Mouse (Mus musculus) liver, embryonic 15.5 days (tissue): ENCODE measurements around the gene Grid2. TPM values are rescaled to one million over a fixed set of nuclear protein-coding genes. Genes with fewer than 3 reads are reported as not detected.

Experiments used
- ATAC-seq: fragments of 200-750 bp; cut with Nextera tagmentation; 2 replicates; pipeline ENCODE4 v1.8.0; 2017; ENCODE audit warnings: moderate number of reproducible peaks, mild to moderate bottlenecking, moderate library complexity; ENCODE audit not compliant: insufficient read depth
- H3K27ac ChIP-seq: fragments of 300-500 bp; sonication (generic); replicated peaks from 2 replicates; pipeline ENCODE4 v1.5.1; 2015; ENCODE audit warnings: mild to moderate bottlenecking, inconsistent platforms
- H3K27me3 ChIP-seq: fragments of 300-500 bp; sonication (generic); 2 replicates; pipeline ENCODE4 v1.6.1; 2015; ENCODE audit warnings: mild to moderate bottlenecking, inconsistent platforms
- H3K36me3 ChIP-seq: fragments of 300-500 bp; sonication (generic); replicated peaks from 2 replicates; pipeline ENCODE4 v1.6.1; 2015; ENCODE audit warnings: moderate library complexity, mild to moderate bottlenecking, inconsistent platforms
- H3K4me1 ChIP-seq: fragments of 300-500 bp; sonication (generic); replicated peaks from 2 replicates; pipeline ENCODE4 v1.6.1; 2015; ENCODE audit warnings: inconsistent platforms
- H3K4me2 ChIP-seq: fragments of 300-500 bp; sonication (generic); 2 replicates; pipeline ENCODE4 v1.6.1; 2015; ENCODE audit warnings: moderate library complexity, mild to moderate bottlenecking, inconsistent platforms
- H3K4me3 ChIP-seq: fragments of 300-500 bp; sonication (generic); replicated peaks from 2 replicates; pipeline ENCODE4 v1.5.1; 2015; ENCODE audit warnings: mild to moderate bottlenecking, inconsistent platforms
- H3K9ac ChIP-seq: fragments of 300-500 bp; sonication (generic); 2 replicates; pipeline ENCODE4 v1.6.1; 2015; ENCODE audit warnings: moderate library complexity, mild to moderate bottlenecking, inconsistent platforms
- H3K9me3 ChIP-seq: fragments of 300-500 bp; sonication (generic); replicated peaks from 2 replicates; pipeline ENCODE4 v1.6.1; 2016; ENCODE audit warnings: inconsistent platforms
- WGBS: fragments of 180-500 bp; shearing (Covaris S2); methylation state at CpG from one replicate; pipeline ENCODE4 v1.1.7; 2015; ENCODE audit warnings: mixed read lengths; ENCODE audit not compliant: insufficient replicate concordance; 5-methylcytosine and 5-hydroxymethylcytosine counted together
- polyA plus RNA-seq: library from polyadenylated mRNA; unstranded; fragments of >200 nt; fragmentation: Nextera tagmentation; extraction: Ambion mirVana; gene quantifications from 2 replicates; pipeline ENCODE4 v1.2.1, GENCODE M21; 2015

Gene Grid2
- polyA plus RNA-seq, 1 experiment from 2014 or later, result not detected

DNA sequence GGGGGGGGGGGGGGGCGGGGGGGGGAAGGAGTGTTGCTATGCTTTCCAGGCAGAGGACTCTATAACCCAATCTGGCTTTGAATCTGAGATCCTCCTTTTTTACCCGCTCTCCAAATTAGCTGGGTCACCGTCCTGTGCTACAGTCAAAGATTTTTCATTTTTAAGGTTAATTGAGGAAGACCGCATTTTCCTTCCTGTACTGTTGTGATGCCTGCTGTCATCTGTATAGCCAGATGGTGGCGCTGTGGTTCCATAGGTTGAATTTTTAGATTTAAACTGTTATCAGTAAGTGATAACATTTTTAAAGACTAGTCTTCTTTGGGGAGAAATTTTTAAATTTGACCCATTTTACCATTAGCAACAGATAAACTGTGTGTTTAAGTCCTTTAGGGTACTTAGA is 1429.3 kb downstream of the Grid2 start:
- H3K4me3 ChIP-seq, result no peak overlapping the region
- WGBS, result 6% methylated on average over 5 of the region's 5 CpGs
- no peak overlapping the region for H3K9ac ChIP-seq
- H3K27me3 ChIP-seq, result peaks cover 12% of the 10 kb centered on the region; the same call in 1 of the 2 replicates
- ATAC-seq, result no peak
- H3K4me2 ChIP-seq, result no peak overlapping the region
- H3K36me3 ChIP-seq, result no peaks in the 10 kb centered on the region
- H3K4me1 ChIP-seq, result no peaks in the 10 kb centered on the region
- H3K27ac ChIP-seq, result no peak overlapping the region
- H3K9me3 ChIP-seq, result no peaks in the 10 kb centered on the region

DNA sequence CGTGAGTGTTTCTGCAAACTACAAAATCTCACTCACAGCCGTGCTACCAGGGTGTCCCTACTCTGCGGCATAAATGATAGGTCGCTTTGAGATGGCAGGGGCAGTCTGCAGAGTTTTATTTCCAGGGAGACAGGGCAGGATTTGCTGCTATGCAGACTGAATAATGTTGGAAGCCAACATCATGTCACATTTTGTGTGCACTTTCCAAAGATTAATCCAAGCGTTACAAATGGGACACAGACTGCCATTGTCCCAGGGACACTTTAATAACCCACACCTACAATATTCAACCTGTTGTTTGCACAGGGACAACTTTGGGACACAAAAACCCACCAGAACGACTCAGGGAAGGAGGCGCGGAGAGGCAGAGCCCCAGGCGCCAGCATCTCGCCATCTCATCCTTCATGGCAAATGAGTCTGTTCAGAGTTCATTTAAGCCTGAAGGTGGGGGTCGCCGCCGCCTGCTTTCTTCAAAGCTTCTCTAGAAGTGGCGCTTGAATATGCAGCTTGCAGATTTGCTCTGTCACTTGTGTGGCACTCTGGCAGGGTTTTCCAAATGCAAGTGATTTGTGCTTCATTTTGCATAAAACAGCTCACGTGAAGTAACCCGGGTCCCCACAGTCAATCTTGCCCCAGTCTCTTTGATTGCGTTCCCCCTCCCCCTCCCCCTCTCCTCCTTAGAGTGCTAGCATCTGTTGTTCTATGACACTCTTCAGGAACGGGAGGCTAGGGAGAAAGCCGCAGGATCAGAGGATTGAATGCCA is 1432.7 kb downstream of the Grid2 start:
- Histone ChIP-seq H3K4me3 (no peak overlapping the region), H3K9ac (no peak overlapping the region), H3K4me1 (no peaks in the 10 kb centered on the region), H3K27ac (no peak overlapping the region), H3K36me3 (no peaks in the 10 kb centered on the region), H3K4me2 (no peak overlapping the region), H3K27me3 (peaks cover 12% of the 10 kb centered on the region; the same call in 1 of the 2 replicates), H3K9me3 (no peaks in the 10 kb centered on the region)
- 7% methylated on average over 19 of the region's 19 CpGs for WGBS
- ATAC-seq, result no peak

DNA sequence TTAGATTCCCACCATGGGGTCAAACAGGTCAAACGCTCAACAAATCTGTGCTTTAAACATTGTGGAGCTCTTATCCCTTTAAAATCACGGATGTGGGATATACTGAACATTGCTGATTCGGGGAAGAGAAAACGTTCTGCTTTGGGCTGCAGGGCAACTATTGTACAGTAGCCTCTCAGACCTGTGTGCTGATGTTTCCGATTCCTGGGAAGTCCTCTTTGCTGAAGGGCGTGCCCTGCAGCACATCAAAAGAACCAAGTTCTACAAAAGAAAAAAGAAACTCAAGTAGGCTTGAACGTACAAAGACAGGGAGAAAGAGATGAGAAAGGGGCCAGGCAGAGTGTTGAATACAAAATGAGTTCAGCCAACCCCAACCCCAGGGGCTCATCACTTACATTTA is 1439.0 kb downstream of the Grid2 start:
- no peak overlapping the region for H3K4me2 ChIP-seq
- H3K27me3 ChIP-seq, result no peaks in the 10 kb centered on the region
- 44% methylated on average over 7 of the region's 7 CpGs for WGBS
- no peaks in the 10 kb centered on the region for H3K9me3 ChIP-seq
- H3K4me3 ChIP-seq, result no peak overlapping the region
- no peak overlapping the region for H3K27ac ChIP-seq
- ATAC-seq, result no peak
- H3K36me3 ChIP-seq, result no peaks in the 10 kb centered on the region
- H3K4me1 ChIP-seq, result no peaks in the 10 kb centered on the region
- no peak overlapping the region for H3K9ac ChIP-seq

DNA sequence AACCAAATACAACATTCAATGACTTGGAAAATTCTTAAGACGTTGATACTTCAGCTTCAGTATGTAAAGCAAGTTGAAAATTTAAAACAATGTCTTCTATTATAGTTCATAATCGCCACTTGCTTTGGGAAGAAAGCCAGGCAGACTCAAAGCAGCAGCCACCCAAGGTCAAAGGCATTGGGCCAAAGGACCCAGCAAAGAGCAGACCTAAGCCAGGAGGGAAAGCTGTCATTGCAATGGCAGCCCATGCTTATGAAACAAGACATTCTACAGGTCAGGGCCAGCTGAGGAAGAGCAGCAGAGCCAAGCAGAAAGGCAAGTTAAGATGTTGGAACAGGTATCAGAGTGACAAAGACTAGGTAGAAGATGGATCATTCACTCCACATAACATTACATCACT is 1448.0 kb downstream of the Grid2 start:
- WGBS, result 51% methylated on average over 2 of the region's 2 CpGs
- no peak overlapping the region for H3K4me3 ChIP-seq
- no peak overlapping the region for H3K9ac ChIP-seq
- H3K9me3 ChIP-seq, result no peaks in the 10 kb centered on the region
- no peak overlapping the region for H3K4me2 ChIP-seq
- H3K4me1 ChIP-seq, result no peaks in the 10 kb centered on the region
- no peaks in the 10 kb centered on the region for H3K36me3 ChIP-seq
- no peaks in the 10 kb centered on the region for H3K27me3 ChIP-seq
- ATAC-seq, result no peak
- no peak overlapping the region for H3K27ac ChIP-seq

DNA sequence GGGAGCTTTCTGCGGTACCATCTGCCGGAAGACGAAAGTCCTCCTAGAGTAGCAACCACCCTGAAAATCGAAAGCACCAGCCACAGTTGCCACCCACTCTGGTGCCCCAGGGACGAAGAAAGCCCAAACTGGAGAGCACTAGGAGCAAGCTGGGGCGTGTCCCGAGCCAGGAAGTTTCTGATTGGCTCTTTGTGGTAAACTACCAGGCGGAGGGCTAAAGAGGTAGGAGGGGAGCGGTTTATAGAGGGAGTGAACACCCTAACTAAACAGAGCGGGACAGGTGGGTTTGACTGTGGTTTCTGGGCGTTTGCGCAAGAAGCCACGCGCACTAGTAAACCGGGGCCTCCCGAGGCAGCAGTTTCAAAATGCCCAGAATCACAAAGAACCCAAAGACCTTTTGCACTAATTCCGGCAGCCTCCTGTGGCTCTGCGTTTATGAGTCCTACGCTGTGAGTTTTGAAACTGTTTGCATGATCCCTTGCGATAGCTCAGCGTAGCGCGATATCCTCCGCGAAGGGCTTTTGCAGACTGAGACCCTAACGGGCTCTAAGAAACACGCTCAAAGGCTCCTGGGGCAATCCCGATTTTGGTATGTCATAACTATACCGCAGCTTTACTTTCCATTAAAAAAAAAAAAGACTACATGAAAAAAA is 1472.2 kb downstream of the Grid2 start:
- no peak for ATAC-seq
- H3K9ac ChIP-seq, result no peak overlapping the region
- H3K27me3 ChIP-seq, result peaks cover 59% of the 10 kb centered on the region
- H3K4me3 ChIP-seq, result peak overlapping the region; percentile 26
- no peak overlapping the region for H3K27ac ChIP-seq
- H3K36me3 ChIP-seq, result no peaks in the 10 kb centered on the region
- peak overlapping the region; percentile 58 for H3K4me2 ChIP-seq
- peaks cover 8% of the 10 kb centered on the region; the same call in 1 of the 2 replicates for H3K4me1 ChIP-seq
- H3K9me3 ChIP-seq, result no peaks in the 10 kb centered on the region
- 1% methylated on average over 29 of the region's 29 CpGs for WGBS

DNA sequence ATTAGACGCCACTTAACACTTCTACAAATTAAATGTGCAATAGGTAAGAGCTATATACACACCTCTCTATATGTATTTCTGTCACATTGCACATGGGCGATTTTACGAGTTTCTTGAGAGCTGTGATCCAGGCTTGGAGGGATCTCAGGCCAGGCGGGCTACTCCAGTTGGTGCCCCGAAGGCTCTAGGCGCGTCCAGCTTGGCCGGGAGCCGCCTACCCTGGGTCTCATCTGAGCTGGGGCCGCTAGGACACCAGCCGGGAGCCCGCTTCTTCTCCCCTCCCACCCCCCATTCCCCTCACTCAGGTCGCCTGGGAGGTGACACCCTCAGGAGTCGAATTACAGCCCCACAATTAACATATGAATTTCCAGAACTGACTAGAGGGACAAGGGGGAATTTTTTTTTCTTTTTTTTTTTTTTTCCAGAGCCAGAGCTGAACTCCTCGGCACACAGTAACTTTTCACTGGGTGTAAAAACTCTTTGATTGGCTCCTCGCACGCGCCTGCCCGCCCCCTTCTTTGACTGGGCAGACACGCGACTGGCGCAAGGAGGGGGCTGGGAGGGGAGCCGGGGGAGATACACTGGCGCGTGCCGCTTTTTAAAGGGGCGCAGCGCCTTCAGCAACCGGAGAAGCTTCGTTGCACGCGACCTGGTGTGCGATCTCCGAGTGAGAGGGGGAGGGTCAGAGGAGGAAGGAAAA is 1473.0 kb downstream of the Grid2 start, which contains the start of gene Atoh1:
Gene Atoh1, plus strand, starts transcription at position 627 of the 700 bp plus-strand sequence.
- Histone ChIP-seq H3K4me1 (peaks cover 8% of the 10 kb centered on the region; the same call in 1 of the 2 replicates), H3K36me3 (no peaks in the 10 kb centered on the region), H3K4me3 (peak within 1 kb of the TSS; percentile 29), H3K27ac (no peak within 1 kb of the TSS), H3K4me2 (peak within 1 kb of the TSS; percentile 58), H3K9ac (no peak within 1 kb of the TSS), H3K9me3 (no peaks in the 10 kb centered on the region), H3K27me3 (peaks cover 67% of the 10 kb centered on the region)
- no peak for ATAC-seq
- under 1% methylated on average over 34 of the region's 34 CpGs for WGBS

DNA sequence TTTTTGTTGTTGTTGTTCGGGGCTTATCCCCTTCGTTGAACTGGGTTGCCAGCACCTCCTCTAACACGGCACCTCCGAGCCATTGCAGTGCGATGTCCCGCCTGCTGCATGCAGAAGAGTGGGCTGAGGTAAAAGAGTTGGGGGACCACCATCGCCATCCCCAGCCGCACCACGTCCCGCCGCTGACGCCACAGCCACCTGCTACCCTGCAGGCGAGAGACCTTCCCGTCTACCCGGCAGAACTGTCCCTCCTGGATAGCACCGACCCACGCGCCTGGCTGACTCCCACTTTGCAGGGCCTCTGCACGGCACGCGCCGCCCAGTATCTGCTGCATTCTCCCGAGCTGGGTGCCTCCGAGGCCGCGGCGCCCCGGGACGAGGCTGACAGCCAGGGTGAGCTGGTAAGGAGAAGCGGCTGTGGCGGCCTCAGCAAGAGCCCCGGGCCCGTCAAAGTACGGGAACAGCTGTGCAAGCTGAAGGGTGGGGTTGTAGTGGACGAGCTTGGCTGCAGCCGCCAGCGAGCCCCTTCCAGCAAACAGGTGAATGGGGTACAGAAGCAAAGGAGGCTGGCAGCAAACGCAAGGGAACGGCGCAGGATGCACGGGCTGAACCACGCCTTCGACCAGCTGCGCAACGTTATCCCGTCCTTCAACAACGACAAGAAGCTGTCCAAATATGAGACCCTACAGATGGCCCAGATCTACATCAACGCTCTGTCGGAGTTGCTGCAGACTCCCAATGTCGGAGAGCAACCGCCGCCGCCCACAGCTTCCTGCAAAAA is 1473.7 kb downstream of the Grid2 start:
- H3K27me3 ChIP-seq, result peaks cover 74% of the 10 kb centered on the region
- WGBS, result under 1% methylated on average over 53 of the region's 53 CpGs
- H3K36me3 ChIP-seq, result no peaks in the 10 kb centered on the region
- no peaks in the 10 kb centered on the region for H3K9me3 ChIP-seq
- ATAC-seq, result no peak
- H3K4me3 ChIP-seq, result peak overlapping the region; percentile 29
- H3K9ac ChIP-seq, result no peak overlapping the region
- no peak overlapping the region for H3K27ac ChIP-seq
- peaks cover 8% of the 10 kb centered on the region; the same call in 1 of the 2 replicates for H3K4me1 ChIP-seq
- H3K4me2 ChIP-seq, result peak overlapping the region; percentile 58

DNA sequence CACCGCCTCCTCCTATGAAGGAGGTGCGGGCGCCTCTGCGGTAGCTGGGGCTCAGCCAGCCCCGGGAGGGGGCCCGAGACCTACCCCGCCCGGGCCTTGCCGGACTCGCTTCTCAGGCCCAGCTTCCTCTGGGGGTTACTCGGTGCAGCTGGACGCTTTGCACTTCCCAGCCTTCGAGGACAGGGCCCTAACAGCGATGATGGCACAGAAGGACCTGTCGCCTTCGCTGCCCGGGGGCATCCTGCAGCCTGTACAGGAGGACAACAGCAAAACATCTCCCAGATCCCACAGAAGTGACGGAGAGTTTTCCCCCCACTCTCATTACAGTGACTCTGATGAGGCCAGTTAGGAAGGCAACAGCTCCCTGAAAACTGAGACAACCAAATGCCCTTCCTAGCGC is 1474.4 kb downstream of the Grid2 start:
- 0 out of 2 replicates have a peak overlapping the region, but pooled peaks have one; percentile 58 for H3K4me2 ChIP-seq
- H3K9me3 ChIP-seq, result no peaks in the 10 kb centered on the region
- H3K4me1 ChIP-seq, result peaks cover 8% of the 10 kb centered on the region; the same call in 1 of the 2 replicates
- H3K9ac ChIP-seq, result no peak overlapping the region
- no peaks in the 10 kb centered on the region for H3K36me3 ChIP-seq
- no peak overlapping the region for H3K27ac ChIP-seq
- no peak overlapping the region for H3K4me3 ChIP-seq
- 1% methylated on average over 19 of the region's 19 CpGs for WGBS
- no peak for ATAC-seq
- H3K27me3 ChIP-seq, result peaks cover 80% of the 10 kb centered on the region

DNA sequence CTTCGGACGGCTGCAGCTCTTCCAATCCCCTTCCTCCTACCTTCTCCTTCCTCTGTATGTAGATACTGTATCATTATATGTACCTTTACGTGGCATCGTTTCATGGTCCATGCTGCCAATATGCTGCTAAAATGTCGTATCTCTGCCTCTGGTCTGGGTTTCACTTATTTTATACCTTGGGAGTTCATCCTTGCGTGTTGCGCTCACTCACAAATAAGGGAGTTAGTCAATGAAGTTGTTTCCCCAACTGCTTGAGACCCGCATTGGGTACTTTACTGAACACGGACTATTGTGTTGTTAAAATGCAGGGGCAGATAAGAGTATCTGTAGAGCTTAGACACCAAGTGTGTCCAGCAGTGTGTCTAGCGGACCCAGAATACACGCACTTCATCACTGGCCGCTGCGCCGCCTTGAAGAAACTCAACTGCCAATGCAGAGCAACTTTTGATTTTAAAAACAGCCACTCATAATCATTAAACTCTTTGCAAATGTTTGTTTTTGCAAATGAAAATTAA is 1474.9 kb downstream of the Grid2 start:
- Histone ChIP-seq H3K4me2 (no peak overlapping the region), H3K4me1 (peaks cover 8% of the 10 kb centered on the region; the same call in 1 of the 2 replicates), H3K9ac (no peak overlapping the region), H3K4me3 (no peak overlapping the region), H3K9me3 (no peaks in the 10 kb centered on the region), H3K27me3 (peaks cover 86% of the 10 kb centered on the region), H3K27ac (no peak overlapping the region), H3K36me3 (no peaks in the 10 kb centered on the region)
- ATAC-seq, result no peak
- 9% methylated on average over 14 of the region's 14 CpGs for WGBS

DNA sequence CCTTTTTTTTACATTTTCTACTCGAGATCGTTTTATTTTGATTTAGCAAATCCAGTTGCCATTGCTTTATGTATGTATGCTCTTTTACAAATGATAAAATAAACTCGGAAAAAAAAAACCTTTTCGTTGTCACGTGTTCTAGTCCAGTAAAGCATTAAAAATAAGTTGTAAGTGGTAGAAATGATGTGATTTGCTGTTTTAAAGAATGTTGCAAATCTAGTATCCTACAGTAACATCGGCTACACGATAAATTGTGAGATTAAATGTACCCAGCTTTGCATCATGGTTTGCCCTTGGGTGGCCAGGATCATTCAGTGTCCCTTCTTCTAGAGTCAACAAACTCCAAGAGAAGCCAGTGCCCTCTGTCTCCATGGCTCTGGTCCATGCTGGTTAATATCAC is 1475.5 kb downstream of the Grid2 start:
- 7% methylated on average over 7 of the region's 7 CpGs for whole genome bisulfite sequencing
- H3K9ac ChIP-seq, result no peak overlapping the region
- no peak for ATAC-seq
- no peaks in the 10 kb centered on the region for H3K9me3 ChIP-seq
- H3K27me3 ChIP-seq, result peaks cover 90% of the 10 kb centered on the region
- no peak overlapping the region for H3K4me2 ChIP-seq
- H3K36me3 ChIP-seq, result no peaks in the 10 kb centered on the region
- H3K4me1 ChIP-seq, result peaks cover 8% of the 10 kb centered on the region; the same call in 1 of the 2 replicates
- no peak overlapping the region for H3K27ac ChIP-seq
- no peak overlapping the region for H3K4me3 ChIP-seq
